Mouse (Mus musculus) lung, postnatal 14 days (tissue): Measurements from ENCODE around the gene Baz2b.

ENCODE experiments used
- DNase-seq: peaks from one replicate; pipeline ENCODE4 v3.0.0; 2021

Gene Baz2b

DNA sequence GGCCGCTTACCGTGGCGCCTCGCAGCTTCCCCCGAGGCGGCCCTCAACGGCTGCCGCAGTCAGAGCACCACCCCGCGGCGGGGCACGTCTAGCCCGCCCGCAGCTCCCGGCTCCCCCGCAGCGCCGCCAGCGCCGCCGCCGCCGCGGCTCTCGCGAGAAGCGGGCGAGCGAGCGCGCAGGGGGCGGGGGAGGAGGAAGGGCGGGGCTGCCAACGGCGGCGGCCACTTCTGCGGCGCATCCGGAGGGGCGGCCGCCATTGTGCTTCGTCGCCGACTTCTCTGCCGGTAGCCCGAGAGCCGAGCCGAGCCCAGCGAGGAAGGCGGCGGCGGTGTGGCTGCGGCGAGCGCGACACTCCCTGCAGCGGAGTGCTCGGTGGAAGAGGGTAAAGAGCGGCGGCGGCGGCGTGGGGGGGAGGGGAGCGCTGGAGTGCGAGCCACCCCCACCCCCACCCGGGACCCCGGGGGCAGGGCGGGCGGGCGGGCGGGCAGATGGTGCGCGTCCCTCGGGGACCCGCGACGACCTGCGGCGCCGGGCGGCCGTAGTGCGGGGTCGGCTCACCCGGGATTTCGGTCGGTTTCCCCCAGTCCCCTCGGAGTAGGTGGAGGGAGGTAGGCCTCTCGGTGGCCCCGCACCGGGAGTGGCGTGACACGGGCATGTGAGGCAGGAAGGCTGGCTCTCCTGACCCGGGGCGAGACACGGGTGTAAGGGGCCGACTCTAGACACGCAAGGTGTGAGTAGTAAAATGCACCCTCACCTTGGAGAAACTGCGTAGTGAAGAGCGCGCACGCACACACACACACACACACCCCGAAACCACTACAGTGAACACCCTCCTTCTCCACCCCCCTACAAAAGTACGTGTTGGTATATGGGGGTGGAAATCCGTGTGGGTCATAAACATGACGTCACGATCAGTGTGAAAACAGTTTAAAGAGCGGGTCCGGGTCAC lies at the start of gene Baz2b, which contains the start of gene March7:
Gene Baz2b, minus strand, starts transcription at position 137 of the 949 bp plus-strand sequence.
Gene March7, plus strand, starts transcription at position 185 of the 949 bp plus-strand sequence.
- peak; percentile 90 for DNase-seq

- no peak for DNase-seq
Measured at GRCm38 (mm10) chr2:60259186-60259585, 49.5 kb upstream of the Baz2b start.

DNA sequence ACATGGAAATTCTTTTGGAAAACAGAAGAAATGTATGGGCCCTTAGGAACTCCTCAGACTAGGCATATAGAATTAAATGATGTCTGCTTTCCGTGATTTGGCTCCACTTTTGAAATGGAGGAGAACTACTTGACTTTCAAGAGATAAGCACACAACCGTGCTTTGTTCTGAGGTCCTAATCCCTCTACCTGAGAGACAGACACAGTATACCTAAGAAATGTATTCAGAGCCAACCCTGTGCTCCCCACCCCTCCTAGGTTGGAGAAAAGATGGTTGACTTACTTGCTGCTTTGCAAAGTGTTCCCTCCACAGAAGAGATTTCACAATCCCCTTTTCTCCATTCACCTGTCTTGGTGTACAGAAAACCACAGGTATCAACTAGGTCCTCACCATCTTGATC lies 47.1 kb upstream of the Baz2b start:
- no peak for DNase-seq

- DNase-seq, result no peak
Measured at GRCm38 (mm10) chr2:60253506-60253905, 43.9 kb upstream of the Baz2b start.

DNA sequence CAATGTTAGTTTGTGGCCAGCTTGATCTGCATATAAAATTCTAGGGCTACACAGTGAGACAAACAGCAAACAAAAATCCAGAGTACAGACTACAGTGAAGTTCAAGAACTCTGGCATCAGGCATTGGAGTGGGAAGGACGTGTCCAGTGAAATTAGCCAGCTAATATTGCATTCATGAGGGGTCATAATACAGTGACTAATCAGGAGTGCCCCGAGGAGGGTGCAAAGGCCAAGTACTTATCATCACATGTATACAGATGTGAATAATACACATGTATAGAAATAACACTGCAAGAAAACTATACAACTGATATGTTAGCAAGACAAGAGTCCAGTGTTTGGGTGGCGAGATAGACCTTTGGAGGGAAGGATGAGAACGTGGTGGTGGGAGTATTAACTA lies 43.1 kb upstream of the Baz2b start:
- no peak for DNase-seq

DNA sequence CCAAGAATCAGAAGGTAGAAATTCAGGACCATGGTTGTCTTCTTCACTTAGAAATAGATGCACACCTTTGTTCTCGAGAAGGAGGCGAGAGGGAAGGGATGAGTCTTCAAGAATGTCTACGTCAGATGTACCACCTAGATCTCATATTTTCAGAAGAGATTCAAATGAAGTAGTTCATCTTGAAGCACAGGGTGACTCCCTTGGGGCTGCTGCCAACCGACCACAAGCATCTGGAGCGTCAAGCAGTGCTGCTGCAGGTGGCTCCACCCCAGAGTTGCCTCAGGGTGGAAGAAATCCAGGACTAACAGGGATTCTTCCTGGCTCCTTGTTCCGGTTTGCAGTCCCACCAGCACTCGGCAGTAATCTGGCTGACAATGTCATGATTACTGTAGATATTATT lies 24.9 kb upstream of the Baz2b start:
- DNase-seq, result no peak

GRCm38 (mm10) chr2:60233147-60233546 lies 23.5 kb upstream of the Baz2b start:
- DNase-seq, result no peak

- DNase-seq, result no peak
Measured at GRCm38 (mm10) chr2:60230361-60230760, 20.7 kb upstream of the Baz2b start.

DNA sequence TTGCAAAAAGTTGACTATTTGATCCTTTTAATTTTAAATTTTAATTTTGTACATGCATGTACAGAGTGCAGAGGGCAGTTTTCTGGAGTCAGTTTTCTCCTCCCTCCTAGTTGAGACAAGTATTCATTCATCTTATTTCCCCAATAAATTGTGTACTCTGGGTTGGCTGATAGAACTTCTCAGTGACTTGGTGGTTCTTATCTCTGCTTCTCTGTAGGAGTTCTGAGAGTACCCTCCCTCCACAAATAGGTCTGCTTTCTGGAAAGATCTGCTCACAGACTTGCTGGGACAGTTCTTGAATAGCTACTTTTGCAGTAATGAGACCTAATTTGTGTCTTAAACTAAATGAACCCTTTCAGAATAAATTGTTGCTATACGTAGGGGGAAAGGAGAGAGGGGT lies 18.8 kb upstream of the Baz2b start:
- no peak for DNase-seq

GRCm38 (mm10) chr2:60223489-60223888 lies 13.8 kb upstream of the Baz2b start:
- no peak for DNase-seq

DNA sequence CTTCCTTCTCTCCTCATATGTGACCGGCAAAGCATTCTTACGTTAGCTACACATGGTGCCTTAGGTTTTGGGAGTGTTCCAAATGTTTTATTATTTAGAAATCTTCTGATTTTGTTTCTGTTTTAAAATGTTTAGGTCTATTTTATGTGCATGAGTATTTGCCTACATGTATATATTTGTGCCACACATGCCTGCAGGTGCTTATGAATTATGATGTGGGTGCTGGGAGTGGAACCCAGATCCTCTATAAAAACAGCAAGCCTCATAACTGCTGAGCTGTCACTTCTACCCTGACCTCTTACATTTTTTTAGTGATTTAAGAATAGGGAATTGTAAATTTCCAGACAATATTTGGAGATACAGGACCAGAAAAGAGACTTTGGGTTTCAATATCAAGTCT lies 12.3 kb upstream of the Baz2b start:
- no peak for DNase-seq

DNA sequence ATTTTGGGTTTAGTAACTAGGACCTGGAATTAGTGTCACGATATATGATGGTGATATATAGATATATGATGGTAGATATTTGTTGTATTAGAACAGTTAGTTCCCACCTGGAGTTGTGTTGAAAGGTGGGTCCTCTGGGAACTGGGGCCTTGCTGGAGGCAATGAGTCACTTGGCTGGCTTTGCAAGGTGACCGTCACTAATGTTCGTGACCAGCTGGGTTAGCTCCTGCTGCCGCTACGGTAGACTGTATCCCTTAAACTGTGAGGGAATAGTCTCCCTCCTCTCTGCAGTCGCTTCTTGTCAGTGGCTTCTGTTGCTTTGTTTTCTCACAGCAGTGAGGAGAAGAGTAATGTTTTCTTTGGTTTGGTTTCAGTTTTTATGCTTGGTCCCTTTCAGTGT lies 11.6 kb upstream of the Baz2b start:
- no peak for DNase-seq

- DNase-seq, result no peak
Measured at GRCm38 (mm10) chr2:60217620-60218019, 8.0 kb upstream of the Baz2b start.

- DNase-seq, result no peak
Measured at GRCm38 (mm10) chr2:60216547-60217153, 7.0 kb upstream of the Baz2b start.

- no peak for DNase-seq
Measured at GRCm38 (mm10) chr2:60214683-60215082, 5.0 kb upstream of the Baz2b start.

- DNase-seq, result no peak
Measured at GRCm38 (mm10) chr2:60212488-60212887, 2.8 kb upstream of the Baz2b start.

DNA sequence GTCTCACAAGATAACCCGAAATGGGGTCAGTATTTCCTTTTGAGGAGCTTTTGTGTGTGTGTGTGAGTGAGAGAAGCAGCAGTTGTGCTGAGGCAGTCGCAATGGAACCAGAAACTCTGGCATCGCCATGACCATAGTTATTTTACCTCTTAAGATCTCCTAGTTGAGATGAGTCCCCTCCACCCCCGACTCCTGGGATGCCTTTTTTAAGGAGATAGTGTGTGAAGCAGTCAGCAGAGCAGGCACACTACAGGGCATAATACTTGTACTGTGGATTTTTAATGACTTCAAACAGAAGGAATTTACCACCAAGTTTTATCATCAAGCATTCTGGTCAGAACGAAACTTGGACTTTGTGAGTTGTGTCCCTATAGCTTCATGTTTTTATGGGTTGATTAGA lies 1.2 kb upstream of the Baz2b start:
- no peak for DNase-seq

- DNase-seq, result peak; percentile 54
Measured at GRCm38 (mm10) chr2:60209122-60209611, 472 bp downstream of the Baz2b start.

DNA sequence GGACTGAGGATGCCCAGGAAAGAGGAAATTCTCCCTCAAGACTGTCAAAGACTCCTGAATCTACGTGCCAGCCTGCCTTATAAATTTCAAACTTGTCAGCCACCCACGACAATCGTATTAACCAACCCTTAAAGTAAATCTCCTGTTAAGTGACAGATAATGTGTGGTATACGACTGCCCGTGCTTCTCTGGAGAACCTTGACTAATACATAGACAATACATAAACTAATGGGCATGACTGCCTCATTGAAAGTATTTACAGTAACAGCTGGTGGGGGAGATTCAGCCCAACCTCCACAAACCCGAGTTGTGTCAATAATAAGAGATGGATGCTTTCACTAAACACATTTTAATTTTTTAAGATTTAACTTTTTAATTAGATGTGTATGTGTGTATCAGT lies 3.8 kb downstream of the Baz2b start:
- DNase-seq, result no peak

GRCm38 (mm10) chr2:60204162-60204561 lies 5.5 kb downstream of the Baz2b start:
- DNase-seq, result no peak

DNA sequence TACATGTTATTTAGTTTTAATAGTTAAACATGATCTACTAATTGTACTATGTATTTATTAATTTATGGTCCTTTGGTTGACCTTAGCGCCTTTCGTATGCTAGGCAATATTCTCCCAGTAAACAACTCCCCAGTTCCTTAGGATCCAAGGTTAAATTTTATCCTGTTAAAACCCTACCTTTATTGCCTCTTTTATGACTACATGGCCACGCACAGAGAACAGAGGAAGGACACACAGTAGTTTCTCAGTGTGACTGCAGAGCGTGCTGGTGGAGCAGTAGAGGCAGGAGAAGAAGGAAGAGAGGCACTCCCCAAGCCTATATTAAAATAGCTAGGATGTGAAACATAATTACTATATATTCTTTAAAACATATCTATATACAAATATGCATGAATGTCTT lies 5.9 kb downstream of the Baz2b start:
- no peak for DNase-seq

- DNase-seq, result no peak
Measured at GRCm38 (mm10) chr2:60202900-60203530, 6.6 kb downstream of the Baz2b start.

GRCm38 (mm10) chr2:60200667-60201066 lies 9.0 kb downstream of the Baz2b start:
- peak; percentile 76 for DNase-seq
